Mouse (Mus musculus) common myeloid progenitor, adult 5-6 weeks (primary cell): ENCODE results near the gene Snupn. TPM values are rescaled to one million over a fixed set of nuclear protein-coding genes. Genes with fewer than 3 reads are reported as not detected.
"Not testable (repeated sequence)": the region's sequence is repeated elsewhere in the genome, so short reads cannot be mapped to it uniquely, and the experiment has no call there.

ENCODE experiments used
- ATAC-seq: replicated peaks from 2 replicates; pipeline ENCODE4 v1.8.0; 2016; ENCODE audit warnings: low read depth, mild to moderate bottlenecking, moderate TSS enrichment, inconsistent platforms; ENCODE audit not compliant: poor library complexity, severe bottlenecking
- total RNA-seq: library from RNA; stranded (forward); fragments of 200-1000, 187-1606 nt; gene quantifications from 2 replicates; pipeline ENCODE4 v1.2.3, GENCODE M21; 2017

Snupn gene
- total RNA-seq, 1 experiment from 2014 or later: 12.1 TPM

DNA sequence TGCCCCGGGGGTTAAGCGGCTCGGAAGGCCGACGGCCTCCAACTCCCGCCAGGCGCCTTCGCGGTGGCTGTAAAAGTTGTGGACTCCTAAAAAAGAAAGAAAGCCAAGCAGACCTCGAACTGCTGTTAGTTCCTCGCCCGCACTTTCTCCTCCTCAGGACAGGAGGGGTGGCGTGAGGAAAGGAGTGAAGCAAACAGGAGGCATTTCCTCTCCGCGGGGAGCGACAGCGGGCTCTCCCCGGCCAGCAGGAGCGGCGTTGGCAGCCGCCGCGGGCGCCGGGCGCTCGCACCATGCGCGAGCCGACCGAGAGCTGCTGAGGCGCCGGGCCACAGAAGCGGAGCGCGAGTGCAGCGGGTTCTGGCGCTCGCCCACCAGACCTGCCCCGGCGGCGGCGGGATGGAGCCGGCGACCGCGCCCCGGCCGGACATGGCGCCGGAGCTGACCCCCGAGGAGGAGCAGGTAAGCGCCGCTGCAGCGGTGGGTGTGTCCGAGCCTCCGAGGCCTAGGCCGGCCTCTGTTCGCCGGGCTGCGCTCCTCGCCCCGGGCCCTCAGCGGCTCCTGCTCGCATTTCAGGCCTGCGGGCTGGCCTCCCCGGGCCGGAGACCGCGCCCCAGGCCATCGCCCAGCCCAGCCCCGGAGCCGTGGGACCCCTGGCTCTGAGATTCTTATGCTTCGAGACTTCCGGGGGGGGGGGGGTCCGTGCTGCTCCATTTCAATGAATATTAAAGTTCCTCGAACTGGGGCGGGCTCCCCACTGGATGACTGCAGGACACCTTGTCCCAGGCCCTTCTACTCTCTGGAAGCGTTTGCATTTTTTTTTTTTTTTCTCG is 44.7 kb downstream of the Snupn start:
- ATAC-seq: peak; percentile 39

DNA sequence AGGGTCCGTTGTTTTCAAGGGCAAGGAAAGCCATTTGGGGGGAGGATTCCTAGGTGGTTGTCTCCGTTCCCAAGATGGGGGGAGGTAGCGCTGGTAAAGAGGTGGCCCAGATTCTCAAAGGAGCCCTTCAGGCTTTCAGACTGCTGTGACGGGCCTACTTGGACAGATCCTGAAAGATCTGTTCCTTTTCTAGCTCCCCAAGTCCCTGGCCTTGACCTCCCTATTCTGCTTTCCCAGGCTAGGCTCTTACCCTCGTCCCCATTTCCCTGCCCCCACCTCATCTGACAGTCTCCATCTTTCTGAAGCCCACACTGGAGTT is 45.3 kb downstream of the Snupn start:
- no peak for ATAC-seq

GRCm38 (mm10) chr9:56997206-56997605 is 46.5 kb downstream of the Snupn start:
- ATAC-seq: not testable (repeated sequence)

- ATAC-seq: no peak
These were observed 52.3 kb downstream of the Snupn start for GRCm38 (mm10) chr9:57003011-57003410.

DNA sequence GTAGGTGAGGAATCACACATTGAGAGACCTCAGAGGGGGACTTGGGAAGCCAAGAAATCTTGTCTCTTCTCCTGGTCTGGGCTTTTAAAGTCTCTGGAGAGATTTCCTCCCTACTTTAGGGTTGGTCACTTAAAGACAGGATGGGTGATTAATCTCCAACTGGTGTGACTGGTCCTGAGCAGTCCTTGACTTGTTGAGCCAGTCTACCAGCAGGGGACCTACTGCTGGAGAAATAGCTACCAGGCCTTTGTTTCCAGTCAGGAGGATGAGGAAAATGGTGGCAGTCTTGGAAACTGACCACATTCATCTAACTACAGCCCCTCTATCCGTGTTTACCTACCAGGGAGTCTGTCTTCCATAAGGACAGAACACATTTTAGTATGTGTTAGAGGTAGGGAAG is 61.7 kb downstream of the Snupn start:
- no peak for ATAC-seq

DNA sequence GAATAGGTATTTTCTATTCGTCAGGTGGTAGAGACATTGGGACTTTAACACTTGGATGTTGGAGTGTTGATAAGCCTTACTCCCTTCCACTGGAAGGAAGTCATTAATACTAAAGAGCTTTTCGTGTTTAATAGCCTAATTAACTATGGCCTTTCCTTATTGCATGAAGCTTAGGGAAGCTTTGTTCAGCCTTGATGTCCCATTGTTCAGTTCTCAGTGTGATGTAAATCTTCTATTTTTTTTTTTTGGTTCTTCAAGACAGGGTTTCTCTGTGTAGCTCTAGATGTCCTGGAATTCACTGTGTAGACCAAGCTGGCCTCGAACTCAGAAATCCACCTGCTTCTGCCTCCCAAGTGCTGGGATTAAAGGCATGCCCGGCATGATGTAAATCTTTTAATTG is 62.2 kb downstream of the Snupn start:
- ATAC-seq: no peak

- ATAC-seq: no peak
These were observed 63.1 kb downstream of the Snupn start for GRCm38 (mm10) chr9:57013756-57014155.

DNA sequence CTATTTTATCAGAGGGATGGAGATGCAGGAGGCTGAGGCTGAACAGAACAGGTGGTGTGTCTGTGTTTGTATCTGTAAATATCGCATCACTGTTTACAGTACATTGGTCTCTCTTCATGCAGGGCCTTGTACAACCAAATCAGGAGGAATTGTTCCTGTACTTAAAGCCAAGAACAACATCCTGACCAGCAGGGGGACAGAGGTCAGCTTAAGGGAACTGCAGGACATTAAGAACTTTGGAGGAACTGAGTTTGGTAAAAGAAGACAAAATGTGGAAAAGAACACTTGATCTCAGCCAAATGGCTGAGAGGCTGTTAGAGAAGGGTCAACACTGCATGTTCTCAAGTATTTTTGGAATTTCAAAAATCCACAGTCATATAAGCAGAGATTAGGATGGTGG is 64.1 kb downstream of the Snupn start:
- ATAC-seq: no peak

- no peak for ATAC-seq
These were observed 67.0 kb downstream of the Snupn start for GRCm38 (mm10) chr9:57017631-57018030.

- ATAC-seq: no peak
These were observed 81.1 kb downstream of the Snupn start for GRCm38 (mm10) chr9:57031756-57032155.

Other genes starting within 250 kb of the Snupn start
- not detected in 2 replicates for gene Lingo1, start 154.4 kb upstream of the Snupn start, total RNA-seq
- gene Odf3l1, start 86.2 kb upstream of the Snupn start, total RNA-seq: not detected in 2 replicates
- not detected in 2 replicates for gene Cspg4, start 85.8 kb upstream of the Snupn start, total RNA-seq
- gene Snx33, start 22.5 kb upstream of the Snupn start, total RNA-seq: 4.7 and 4.8 TPM in 2 replicates
- 81.4 and 89.8 TPM in 2 replicates for gene Imp3, start 13.4 kb upstream of the Snupn start, total RNA-seq
- gene Ptpn9, start 44.0 kb downstream of the Snupn start, total RNA-seq: 5.7 and 11.5 TPM in 2 replicates
- 82.1 and 105 TPM in 2 replicates for gene Sin3a, start 121.2 kb downstream of the Snupn start, total RNA-seq
- 30.9 and 51.3 TPM in 2 replicates for gene Man2c1, start 179.8 kb downstream of the Snupn start, total RNA-seq
- 1.2 and 2.6 TPM in 2 replicates for gene Neil1, start 197.4 kb downstream of the Snupn start, total RNA-seq
- 107 and 131 TPM in 2 replicates for gene Commd4, start 207.5 kb downstream of the Snupn start, total RNA-seq